Mouse (Mus musculus): ENCODE results near the gene Tpcn2. TPM values are rescaled to one million over a fixed set of nuclear protein-coding genes. Genes with fewer than 3 reads are reported as not detected.

Gene Tpcn2
- polyA plus RNA-seq, 2 experiments from 2014 or later = 6.1 to 13.6 TPM

GRCm38 (mm10) chr7:145197042-145197441, 86.8 kb downstream of the Tpcn2 start:
- no peak for ATAC-seq

GRCm38 (mm10) chr7:145196340-145196739, 87.5 kb downstream of the Tpcn2 start:
- no peak for ATAC-seq

- ATAC-seq = no peak
Observed at GRCm38 (mm10) chr7:145195186-145195927, 88.5 kb downstream of the Tpcn2 start.

GRCm38 (mm10) chr7:145194455-145195161, 89.2 kb downstream of the Tpcn2 start:
- no peak for ATAC-seq

GRCm38 (mm10) chr7:145192836-145193235, 91.0 kb downstream of the Tpcn2 start:
- no peak for ATAC-seq

GRCm38 (mm10) chr7:145190520-145190919, 93.3 kb downstream of the Tpcn2 start:
- ATAC-seq = no peak

GRCm38 (mm10) chr7:145189342-145189741, 94.5 kb downstream of the Tpcn2 start:
- no peak for ATAC-seq

- ATAC-seq = no peak
Observed at GRCm38 (mm10) chr7:145187802-145188201, 96.0 kb downstream of the Tpcn2 start.

GRCm38 (mm10) chr7:145182388-145182787, 101.4 kb downstream of the Tpcn2 start:
- ATAC-seq = no peak

GRCm38 (mm10) chr7:145181376-145182034, 102.3 kb downstream of the Tpcn2 start:
- ATAC-seq = no peak

GRCm38 (mm10) chr7:145179691-145180091, 104.1 kb downstream of the Tpcn2 start:
- no peak for ATAC-seq

- no peak for ATAC-seq
Observed at GRCm38 (mm10) chr7:145176750-145177589, 106.8 kb downstream of the Tpcn2 start.

- ATAC-seq = no peak
Observed at GRCm38 (mm10) chr7:145173563-145173962, 110.2 kb downstream of the Tpcn2 start.

GRCm38 (mm10) chr7:145173116-145173515, 110.7 kb downstream of the Tpcn2 start:
- ATAC-seq = no peak

GRCm38 (mm10) chr7:145169703-145170102, 114.1 kb downstream of the Tpcn2 start:
- ATAC-seq = no peak

GRCm38 (mm10) chr7:145159283-145160240, 124.2 kb downstream of the Tpcn2 start:
- no peak for ATAC-seq

GRCm38 (mm10) chr7:145155666-145156065, 128.1 kb downstream of the Tpcn2 start:
- ATAC-seq = no peak

GRCm38 (mm10) chr7:145154066-145154465, 129.7 kb downstream of the Tpcn2 start:
- ATAC-seq = no peak

GRCm38 (mm10) chr7:145151845-145152244, 132.0 kb downstream of the Tpcn2 start:
- ATAC-seq = no peak

GRCm38 (mm10) chr7:145148902-145149301, 134.9 kb downstream of the Tpcn2 start:
- no peak for ATAC-seq

GRCm38 (mm10) chr7:145147973-145148698, 135.7 kb downstream of the Tpcn2 start:
- no peak for ATAC-seq

All from CD4-positive, CD25-positive, alpha-beta regulatory T cell, adult 4 months (primary cell).